Mouse (Mus musculus): ENCODE measurements around the gene Mkrn2os.

DNA sequence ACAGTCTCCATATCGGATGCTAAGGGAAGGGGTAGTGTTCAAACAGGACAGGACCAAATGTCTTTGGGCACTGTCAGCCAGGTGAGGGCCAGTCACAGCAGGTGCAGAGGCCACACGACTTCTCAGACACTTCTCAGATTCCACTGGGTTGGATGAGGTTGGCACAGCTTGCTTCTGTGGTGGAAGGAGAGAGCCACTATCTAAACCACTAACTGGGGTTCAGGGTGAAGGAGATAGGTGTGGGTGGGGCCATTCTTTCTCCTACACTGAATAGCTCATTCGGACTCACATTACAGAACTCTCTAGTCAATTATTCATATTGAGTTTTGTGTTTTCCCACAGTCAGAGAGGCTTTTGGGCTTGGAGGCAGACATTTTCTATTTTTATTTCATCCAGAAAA lies 3.3 kb upstream of the Mkrn2os start:
- TF ChIP-seq TCF12 (IDR thresholded peaks at IDR 0.05; ENCODE audit: low read depth, low read length): no peak
- no peak for TF ChIP-seq SIN3A (IDR thresholded peaks at IDR 0.05; ENCODE audit: low read length)
- no peak for TF ChIP-seq POLR2A (IDR thresholded peaks at IDR 0.05; ENCODE audit: low read depth, low read length)
- TF ChIP-seq CTCF (conservative IDR thresholded peaks at IDR 0.05 in 1 of 2, IDR thresholded peaks at IDR 0.05 in 1 of 2; ENCODE audit: low read depth in 2 of 2, low read length in 2 of 2): no peak
- TF ChIP-seq KAT2A (IDR thresholded peaks at IDR 0.05; ENCODE audit: insufficient replicate concordance, low read length): no peak
- no peak for TF ChIP-seq HCFC1 (IDR thresholded peaks at IDR 0.05; ENCODE audit: low read depth, low read length)
- no peak for TF ChIP-seq MAX (IDR thresholded peaks at IDR 0.05; ENCODE audit: low read length)
- no peak for TF ChIP-seq RAD21 (IDR thresholded peaks at IDR 0.05; ENCODE audit: low read depth, low read length)
- TF ChIP-seq ETS1 (conservative IDR thresholded peaks at IDR 0.05; ENCODE audit: low read depth, low read length): no peak
